Mouse (Mus musculus) brain, embryonic 14.5 days (tissue): Measurements from ENCODE around the gene Ktn1.

ENCODE experiments used
- CTCF ChIP-seq: fragments of 200-500 bp; IDR thresholded peaks from 2 replicates; pipeline ENCODE4 v1.5.1; 2012; ENCODE audit warnings: inconsistent platforms, mild to moderate bottlenecking, moderate library complexity, borderline replicate concordance; ENCODE audit not compliant: insufficient read depth, insufficient read length; ENCODE audit errors: extremely low read depth
- POLR2A ChIP-seq: fragments of 200-500 bp; IDR thresholded peaks from 2 replicates; pipeline ENCODE4 v1.6.1; 2012; ENCODE audit warnings: mild to moderate bottlenecking, inconsistent platforms, borderline replicate concordance; ENCODE audit not compliant: poor library complexity, insufficient read depth, insufficient read length, severe bottlenecking; ENCODE audit errors: extremely low read depth

- TF ChIP-seq CTCF: no peak
- TF ChIP-seq POLR2A: no peak
Observed at GRCm38 (mm10) chr14:47634846-47635245, 13.4 kb upstream of the Ktn1 start.
